Mouse (Mus musculus) intestine, postnatal 0 days (tissue): Measurements from ENCODE around the gene Psmc2. TPM values are rescaled to one million over a fixed set of nuclear protein-coding genes. Genes with fewer than 3 reads are reported as not detected.
A peak's percentile ranks its signal among the peaks of the same experiment; 100 is the strongest.

Source experiments
- ATAC-seq: fragments of 200-750 bp; cut with Nextera tagmentation; 2 replicates; pipeline ENCODE4 v1.8.0; 2017; ENCODE audit warnings: mild to moderate bottlenecking, moderate TSS enrichment, moderate library complexity
- H3K27ac ChIP-seq: fragments of 300-500 bp; sonication (generic); 2 replicates; pipeline ENCODE4 v1.5.1; 2014; ENCODE audit warnings: mild to moderate bottlenecking, low read depth, low read length, moderate library complexity
- H3K27me3 ChIP-seq: fragments of 300-500 bp; sonication (generic); replicated peaks from 2 replicates; pipeline ENCODE4 v1.6.1; 2014; ENCODE audit warnings: low read length, mixed read lengths; ENCODE audit not compliant: control insufficient read depth, insufficient read depth
- H3K36me3 ChIP-seq: fragments of 300-500 bp; sonication (generic); 2 replicates; pipeline ENCODE4 v1.6.1; 2014; ENCODE audit warnings: mild to moderate bottlenecking, moderate library complexity; ENCODE audit not compliant: control insufficient read depth, insufficient read depth
- H3K4me1 ChIP-seq: fragments of 300-500 bp; sonication (generic); replicated peaks from 2 replicates; pipeline ENCODE4 v1.6.1; 2014; ENCODE audit warnings: antibody characterized with exemption, low read length, mixed read lengths; ENCODE audit not compliant: control insufficient read depth, insufficient read depth
- H3K4me2 ChIP-seq: fragments of 300-500 bp; sonication (generic); replicated peaks from 2 replicates; pipeline ENCODE4 v1.6.1; 2014; ENCODE audit warnings: low read depth, mild to moderate bottlenecking, moderate library complexity
- H3K4me3 ChIP-seq: fragments of 300-500 bp; sonication (generic); 2 replicates; pipeline ENCODE4 v1.5.1; 2014; ENCODE audit warnings: low read depth, low read length
- H3K9ac ChIP-seq: fragments of 300-500 bp; sonication (generic); 2 replicates; pipeline ENCODE4 v1.6.1; 2014; ENCODE audit warnings: mild to moderate bottlenecking, low read depth, low read length
- H3K9me3 ChIP-seq: fragments of 300-500 bp; sonication (generic); 2 replicates; pipeline ENCODE4 v1.6.1; 2016; ENCODE audit warnings: mixed run types; ENCODE audit not compliant: control insufficient read depth
- CTCF ChIP-seq: sonication (generic); IDR thresholded peaks from 2 replicates; pipeline ENCODE4 v1.5.1; 2016; ENCODE audit warnings: low read depth, mild to moderate bottlenecking, control low read depth, antibody characterized with exemption, moderate library complexity
- WGBS: fragments of 180-500 bp; shearing (Covaris S2); extraction: QIAGEN DNeasy Blood & Tissue Kit; methylation state at CpG from one replicate; pipeline ENCODE4 v1.1.7; 2014; 5-methylcytosine and 5-hydroxymethylcytosine counted together
- polyA plus RNA-seq: library from polyadenylated mRNA; unstranded; fragments of >200 nt; fragmentation: Nextera tagmentation; extraction: Ambion mirVana; gene quantifications from 2 replicates; pipeline ENCODE4 v1.2.1, GENCODE M21; 2015

Gene Psmc2
- polyA plus RNA-seq, result 96.0 and 99.6 TPM in 2 replicates

DNA sequence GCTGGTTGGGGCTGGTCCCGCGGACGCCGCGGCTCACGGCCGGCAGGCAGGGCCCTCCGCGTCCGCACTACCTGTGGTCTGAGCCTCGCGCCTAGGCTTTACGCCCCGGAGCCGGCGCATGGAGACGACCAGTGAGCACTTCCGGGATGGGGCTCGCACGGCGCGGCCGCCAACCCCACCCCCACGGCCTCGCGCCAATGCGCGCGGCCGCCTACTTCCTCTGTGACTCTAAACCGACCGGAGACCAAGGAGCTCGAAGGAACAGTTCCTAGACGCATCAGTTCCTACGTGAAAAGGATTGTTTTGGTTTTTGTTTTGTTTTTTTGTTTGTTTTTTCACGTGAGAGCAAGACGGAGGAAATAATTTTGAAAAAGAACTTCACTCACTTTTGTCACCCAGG, at the start of gene Psmc2, which contains the start of gene Dnajc2:
TSS of gene Psmc2 (plus strand) at position 231 of the 400 bp plus-strand sequence.
TSS of gene Dnajc2 (minus strand) at position 199 of the 400 bp plus-strand sequence.
- H3K9ac ChIP-seq, result peak within 1 kb of the TSS; percentile 83
- H3K27ac ChIP-seq, result peak within 1 kb of the TSS; percentile 74
- no peaks in the 10 kb centered on the region for H3K9me3 ChIP-seq
- no peaks in the 10 kb centered on the region for H3K4me1 ChIP-seq
- peak within 1 kb of the TSS; percentile 97 for H3K4me3 ChIP-seq
- H3K4me2 ChIP-seq, result peak within 1 kb of the TSS; percentile 96
- peaks cover 24% of the 10 kb centered on the region for H3K36me3 ChIP-seq
- peak; percentile 94 for ATAC-seq
- under 1% methylated on average over 37 of the region's 37 CpGs for WGBS
- no peak for TF ChIP-seq CTCF
- no peaks in the 10 kb centered on the region for H3K27me3 ChIP-seq

DNA sequence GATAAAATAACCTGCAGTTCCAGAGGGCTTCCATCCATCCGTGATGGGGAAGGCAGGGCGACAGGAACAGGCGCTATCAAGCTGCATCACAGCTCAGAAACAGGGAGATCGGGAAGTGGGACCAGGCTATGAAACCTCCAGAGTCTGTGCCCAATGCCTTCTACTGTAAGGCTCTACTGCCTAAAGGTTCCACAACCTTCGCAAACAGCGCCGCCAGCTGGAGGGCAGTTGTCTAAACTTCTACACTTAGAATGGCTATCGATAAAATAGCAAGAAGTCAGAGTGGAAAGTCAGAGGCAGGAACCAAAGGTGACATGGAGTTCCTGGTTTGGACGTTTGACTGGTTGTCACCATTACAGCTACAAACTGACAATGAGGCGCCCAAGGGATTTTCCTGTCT, 49.5 kb upstream of the Psmc2 start:
- H3K27ac ChIP-seq, result no peak overlapping the region
- ATAC-seq, result no peak
- H3K4me1 ChIP-seq, result peaks cover 8% of the 10 kb centered on the region; the same call in 1 of the 2 replicates
- peaks cover 11% of the 10 kb centered on the region for H3K36me3 ChIP-seq
- TF ChIP-seq CTCF, result peak; percentile 88
- H3K27me3 ChIP-seq, result no peaks in the 10 kb centered on the region
- peak overlapping the region; percentile 43; the same call in 1 of the 2 replicates for H3K4me2 ChIP-seq
- 32% methylated on average over 10 of the region's 10 CpGs for WGBS
- peak overlapping the region; percentile 18 for H3K4me3 ChIP-seq
- no peaks in the 10 kb centered on the region for H3K9me3 ChIP-seq
- H3K9ac ChIP-seq, result no peak overlapping the region

DNA sequence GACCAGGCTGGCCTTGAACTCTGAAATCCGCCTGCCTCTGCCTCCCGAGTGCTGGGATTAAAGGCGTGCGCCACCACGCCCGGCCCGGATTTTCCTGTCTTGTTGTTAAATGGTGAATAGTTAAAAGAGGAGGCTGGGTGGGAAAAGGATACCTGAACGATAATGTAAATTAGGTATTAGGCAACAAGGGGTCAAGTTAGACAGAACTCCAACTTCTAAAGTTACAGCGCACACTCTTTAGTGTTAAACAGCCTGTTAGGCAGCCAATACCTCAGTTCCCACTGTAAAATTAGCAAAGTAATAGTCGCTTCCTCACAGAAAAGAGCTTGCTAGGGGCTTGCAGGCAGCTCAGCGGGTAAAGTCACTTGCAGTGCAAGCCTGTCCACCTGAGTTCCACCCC, 49.0 kb upstream of the Psmc2 start:
- Histone ChIP-seq H3K36me3 (peaks cover 13% of the 10 kb centered on the region), H3K9me3 (no peaks in the 10 kb centered on the region), H3K27ac (no peak overlapping the region), H3K4me1 (peaks cover 8% of the 10 kb centered on the region; the same call in 1 of the 2 replicates), H3K27me3 (no peaks in the 10 kb centered on the region), H3K4me2 (no peak overlapping the region), H3K9ac (no peak overlapping the region), H3K4me3 (no peak overlapping the region)
- TF ChIP-seq CTCF, result no peak
- whole genome bisulfite sequencing, result 77% methylated on average over 11 of the region's 11 CpGs
- ATAC-seq, result no peak

DNA sequence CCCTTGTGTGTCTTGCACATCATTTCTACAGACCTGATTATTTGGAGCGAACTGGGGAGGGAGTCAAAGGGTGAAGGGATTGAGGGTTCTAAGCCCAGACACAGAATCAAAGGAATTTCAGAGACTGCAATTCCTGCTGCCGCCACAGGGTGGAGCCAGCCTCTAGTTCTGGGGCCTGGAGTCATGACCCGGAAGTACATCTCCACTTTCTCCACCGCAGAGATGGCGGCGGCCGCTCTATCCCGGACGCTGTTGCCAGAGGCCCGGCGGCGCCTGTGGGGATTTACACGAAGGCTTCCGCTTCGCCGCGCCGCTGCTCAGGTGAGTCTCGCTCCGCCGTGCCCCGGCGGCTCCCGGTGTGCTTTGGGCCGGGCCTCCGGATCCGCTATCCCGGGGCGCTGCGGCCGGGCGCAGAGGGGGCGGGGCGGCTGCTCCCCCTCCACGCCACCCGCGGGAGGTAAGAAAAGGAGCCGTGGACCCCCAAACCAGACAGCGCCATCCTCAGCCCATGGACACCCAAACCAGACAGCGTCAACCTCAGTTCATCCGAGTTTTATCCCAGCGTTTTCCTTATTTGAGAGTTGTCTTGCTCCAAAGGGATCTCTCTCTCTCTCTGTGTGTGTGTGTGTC, 48.0 kb upstream of the Psmc2 start, which contains the start of gene Pmpcb:
TSS of gene Pmpcb (plus strand) at position 186 of the 630 bp plus-strand sequence.
- Histone ChIP-seq H3K4me1 (peaks cover 8% of the 10 kb centered on the region; the same call in 1 of the 2 replicates), H3K27ac (peak within 1 kb of the TSS; percentile 85), H3K36me3 (peaks cover 23% of the 10 kb centered on the region), H3K9ac (peak within 1 kb of the TSS; percentile 78), H3K27me3 (no peaks in the 10 kb centered on the region), H3K4me2 (peak within 1 kb of the TSS; percentile 65), H3K9me3 (no peaks in the 10 kb centered on the region), H3K4me3 (peak within 1 kb of the TSS; percentile 98)
- peak; percentile 81 for ATAC-seq
- peak; percentile 97 for TF ChIP-seq CTCF
- WGBS, result under 1% methylated on average over 42 of the region's 42 CpGs

DNA sequence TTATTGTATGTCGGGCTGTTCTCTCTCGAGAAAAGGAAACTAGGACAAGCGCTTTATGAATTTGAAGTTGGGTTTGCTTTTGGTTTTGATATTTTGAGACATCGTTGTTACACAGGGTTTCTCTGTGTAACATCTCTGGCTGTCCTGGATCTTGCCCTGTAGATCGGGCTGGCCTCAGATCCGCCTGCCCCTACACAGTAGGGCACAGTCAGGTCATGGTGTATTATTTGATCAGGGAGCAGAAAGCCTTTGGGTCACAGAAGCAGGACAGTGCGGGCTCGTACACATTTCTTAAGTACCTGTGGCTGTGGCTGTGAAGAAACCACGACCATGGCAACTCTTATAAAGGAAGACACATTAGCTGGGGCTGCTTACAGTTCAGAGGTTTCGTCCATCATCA, 47.5 kb upstream of the Psmc2 start:
- peaks cover 8% of the 10 kb centered on the region; the same call in 1 of the 2 replicates for H3K4me1 ChIP-seq
- H3K27ac ChIP-seq, result 0 out of 2 replicates have a peak overlapping the region, but pooled peaks have one; percentile 85
- no peaks in the 10 kb centered on the region for H3K27me3 ChIP-seq
- 14% methylated on average over 10 of the region's 10 CpGs for WGBS
- ATAC-seq, result no peak
- H3K4me3 ChIP-seq, result peak overlapping the region; percentile 98
- no peak for TF ChIP-seq CTCF
- H3K9me3 ChIP-seq, result no peaks in the 10 kb centered on the region
- peak overlapping the region; percentile 78 for H3K9ac ChIP-seq
- peaks cover 26% of the 10 kb centered on the region for H3K36me3 ChIP-seq
- H3K4me2 ChIP-seq, result peak overlapping the region; percentile 65

DNA sequence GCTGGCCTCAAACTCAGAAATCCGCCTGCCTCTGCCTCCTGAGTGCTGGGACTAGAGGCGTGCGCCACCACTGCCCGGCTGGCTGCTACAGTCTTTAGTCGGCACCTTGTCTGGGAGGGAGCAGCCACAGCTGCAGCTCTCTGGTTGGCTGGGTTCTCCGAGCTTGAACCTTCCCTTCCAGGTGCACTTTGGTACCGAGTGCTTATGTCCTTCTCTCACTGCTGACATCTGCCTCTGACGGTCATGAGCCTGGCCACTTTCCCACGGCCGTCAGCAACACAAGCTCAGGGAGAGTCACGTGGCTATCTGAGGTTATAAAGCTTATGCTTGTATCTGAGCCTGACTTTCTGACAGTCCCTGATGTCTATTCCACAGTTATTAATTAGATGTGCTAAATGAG, 46.0 kb upstream of the Psmc2 start:
- Histone ChIP-seq H3K4me1 (peaks cover 8% of the 10 kb centered on the region; the same call in 1 of the 2 replicates), H3K27me3 (no peaks in the 10 kb centered on the region), H3K9ac (no peak overlapping the region), H3K4me2 (no peak overlapping the region), H3K9me3 (no peaks in the 10 kb centered on the region), H3K27ac (no peak overlapping the region), H3K36me3 (peaks cover 41% of the 10 kb centered on the region), H3K4me3 (no peak overlapping the region)
- ATAC-seq, result peak; percentile 84
- TF ChIP-seq CTCF, result no peak
- 76% methylated on average over 10 of the region's 11 CpGs for WGBS
